Mouse (Mus musculus): ENCODE measurements around the gene Gm28308.
A peak's percentile ranks its signal among the peaks of the same experiment; 100 is the strongest.

The Gm28308 gene

GRCm38 (mm10) chr6:52231885-52232567 is 18.9 kb upstream of the Gm28308 start:
- no peak for DNase-seq

- DNase-seq: no peak
Observed at GRCm38 (mm10) chr6:52230516-52231165, 17.5 kb upstream of the Gm28308 start, which contains the start of gene Hoxa9. TSS of gene Hoxa9 (minus strand) at chr6:52231089.

GRCm38 (mm10) chr6:52229558-52230416 is 16.6 kb upstream of the Gm28308 start:
- no peak for DNase-seq

- DNase-seq: no peak
Observed at GRCm38 (mm10) chr6:52228475-52229465, 15.6 kb upstream of the Gm28308 start.

GRCm38 (mm10) chr6:52227470-52228222 is 14.5 kb upstream of the Gm28308 start:
- DNase-seq: no peak

- DNase-seq: no peak
Observed at GRCm38 (mm10) chr6:52226569-52227257, 13.6 kb upstream of the Gm28308 start.

- no peak for DNase-seq
Observed at GRCm38 (mm10) chr6:52225612-52226568, 12.8 kb upstream of the Gm28308 start.

GRCm38 (mm10) chr6:52224895-52225611 is 11.9 kb upstream of the Gm28308 start:
- DNase-seq: no peak

- DNase-seq: no peak
Observed at GRCm38 (mm10) chr6:52223939-52224760, 11.0 kb upstream of the Gm28308 start.

GRCm38 (mm10) chr6:52222729-52223128 is 9.6 kb upstream of the Gm28308 start:
- DNase-seq: no peak

- DNase-seq: no peak
Observed at GRCm38 (mm10) chr6:52221993-52222685, 9.0 kb upstream of the Gm28308 start.

GRCm38 (mm10) chr6:52221337-52221992 is 8.3 kb upstream of the Gm28308 start, which contains the start of gene Hoxa7:
TSS of gene Hoxa7 (minus strand) at chr6:52221854.
- peak; percentile 72 for DNase-seq

GRCm38 (mm10) chr6:52220865-52221310 is 7.7 kb upstream of the Gm28308 start:
- no peak for DNase-seq

GRCm38 (mm10) chr6:52220003-52220864 is 7.1 kb upstream of the Gm28308 start:
- DNase-seq: no peak

GRCm38 (mm10) chr6:52219234-52219942 is 6.2 kb upstream of the Gm28308 start:
- DNase-seq: no peak
